Mouse (Mus musculus): ENCODE measurements at regions not wholly inside any gene's neighbourhood (a gene's known extent, or its start where the extent isn't known, plus 50 kb on each side); places are given as distances from the start of the nearest gene placed in this dataset.
"Not testable (repeated sequence)": the region's sequence is repeated elsewhere in the genome, so short reads cannot be mapped to it uniquely, and the experiment has no call there.

GRCm38 (mm10) chr10:11515144-11515543, 171.9 kb downstream of the Epm2a start:
- no peak overlapping the region for H3K27ac ChIP-seq
- no peak overlapping the region for H3K9ac ChIP-seq
- no peak overlapping the region for H3K4me2 ChIP-seq
- H3K4me1 ChIP-seq = no peaks in the 10 kb centered on the region
- WGBS = 52% methylated on average over 7 of the region's 7 CpGs
- peak; percentile 70 for ATAC-seq
- no peaks in the 10 kb centered on the region for H3K27me3 ChIP-seq
- H3K36me3 ChIP-seq (ENCODE audit: poor library complexity, severe bottlenecking) = no peaks in the 10 kb centered on the region
- H3K9me3 ChIP-seq (replicated peaks) = no peaks in the 10 kb centered on the region
- H3K4me3 ChIP-seq = no peak overlapping the region

DNA sequence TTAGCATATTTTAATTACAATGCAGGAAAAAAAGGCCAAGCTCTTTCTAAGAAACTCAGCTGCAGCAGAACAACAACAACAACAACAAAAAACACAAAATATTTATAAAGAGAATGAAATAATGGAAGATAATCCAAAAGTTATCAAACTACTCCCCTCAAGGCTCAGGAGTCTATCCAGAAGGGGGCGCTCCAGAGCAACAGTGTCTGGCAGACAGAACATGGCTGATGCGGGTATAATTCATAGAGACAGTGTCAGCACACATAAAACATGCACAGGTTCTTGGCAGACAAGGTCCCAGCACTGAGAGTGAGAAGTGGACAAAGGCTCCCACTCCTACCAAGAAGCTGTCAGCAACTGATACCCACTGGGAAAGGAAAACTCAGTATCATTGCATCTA, 173.9 kb downstream of the Epm2a start:
- Histone ChIP-seq H3K4me1 (no peaks in the 10 kb centered on the region), H3K27ac (no peak overlapping the region), H3K36me3 (ENCODE audit: poor library complexity, severe bottlenecking) (no peaks in the 10 kb centered on the region), H3K4me2 (no peak overlapping the region), H3K9ac (no peak overlapping the region), H3K9me3 (replicated peaks) (no peaks in the 10 kb centered on the region), H3K27me3 (no peaks in the 10 kb centered on the region), H3K4me3 (no peak overlapping the region)
- no peak for ATAC-seq
- 59% methylated on average over 2 of the region's 2 CpGs for WGBS

- Histone ChIP-seq H3K9ac (no peak overlapping the region), H3K9me3 (replicated peaks) (no peaks in the 10 kb centered on the region), H3K36me3 (ENCODE audit: poor library complexity, severe bottlenecking) (no peaks in the 10 kb centered on the region), H3K27ac (no peak overlapping the region), H3K27me3 (no peaks in the 10 kb centered on the region), H3K4me3 (no peak overlapping the region), H3K4me1 (no peaks in the 10 kb centered on the region), H3K4me2 (no peak overlapping the region)
- WGBS = 93% methylated on average over 1 of the region's 1 CpGs
- no peak for ATAC-seq
Measured at GRCm38 (mm10) chr10:11531343-11531742, 188.1 kb downstream of the Epm2a start.

- not testable (repeated sequence) for H3K9me3 ChIP-seq (replicated peaks); H3K4me2 ChIP-seq; H3K4me1 ChIP-seq; H3K9ac ChIP-seq; H3K36me3 ChIP-seq (ENCODE audit: poor library complexity, severe bottlenecking); H3K27ac ChIP-seq; H3K27me3 ChIP-seq; ATAC-seq; H3K4me3 ChIP-seq
- 95% methylated on average over 15 of the region's 15 CpGs for whole genome bisulfite sequencing
Measured at GRCm38 (mm10) chr10:11555376-11555775, 212.2 kb downstream of the Epm2a start.

GRCm38 (mm10) chr10:11570523-11571055, 227.4 kb downstream of the Epm2a start:
- Histone ChIP-seq H3K4me3 (no peak overlapping the region), H3K9ac (no peak overlapping the region), H3K36me3 (ENCODE audit: poor library complexity, severe bottlenecking) (no peaks in the 10 kb centered on the region), H3K9me3 (replicated peaks) (no peaks in the 10 kb centered on the region), H3K27ac (no peak overlapping the region), H3K27me3 (no peaks in the 10 kb centered on the region), H3K4me2 (no peak overlapping the region), H3K4me1 (no peaks in the 10 kb centered on the region)
- ATAC-seq = no peak
- WGBS = 86% methylated on average over 4 of the region's 4 CpGs

DNA sequence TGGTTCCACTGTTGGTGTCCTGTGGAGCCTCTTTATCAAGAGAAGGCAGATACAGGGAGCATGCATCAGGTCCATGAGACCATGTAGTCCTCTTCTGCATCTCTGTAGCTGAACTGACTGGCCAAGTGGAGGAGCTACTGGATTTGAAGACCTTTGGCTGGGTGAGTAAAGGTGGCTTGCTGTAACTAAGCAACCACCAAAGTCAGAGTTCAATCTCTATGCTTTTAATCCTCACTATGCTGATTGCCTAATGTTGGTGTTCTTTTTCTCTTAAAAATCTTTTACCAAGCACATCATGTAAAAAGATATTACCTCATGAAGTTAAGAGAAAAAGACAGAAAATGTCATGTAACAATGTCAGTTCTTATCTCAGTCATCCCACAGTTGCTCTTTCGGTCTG, 265.2 kb downstream of the Epm2a start:
- ATAC-seq = no peak
- no peak overlapping the region for H3K9ac ChIP-seq
- no peak overlapping the region for H3K4me3 ChIP-seq
- H3K4me1 ChIP-seq = no peaks in the 10 kb centered on the region
- 96% methylated on average over 1 of the region's 1 CpGs for WGBS
- no peak overlapping the region for H3K27ac ChIP-seq
- H3K27me3 ChIP-seq = no peaks in the 10 kb centered on the region
- H3K9me3 ChIP-seq (replicated peaks) = no peaks in the 10 kb centered on the region
- H3K36me3 ChIP-seq (ENCODE audit: poor library complexity, severe bottlenecking) = no peaks in the 10 kb centered on the region
- H3K4me2 ChIP-seq = no peak overlapping the region

- not testable (repeated sequence) for H3K9ac ChIP-seq; H3K27me3 ChIP-seq; H3K9me3 ChIP-seq (replicated peaks); H3K4me2 ChIP-seq; H3K4me3 ChIP-seq; H3K4me1 ChIP-seq; H3K36me3 ChIP-seq (ENCODE audit: poor library complexity, severe bottlenecking); H3K27ac ChIP-seq
- WGBS = 95% methylated on average over 20 of the region's 20 CpGs
- ATAC-seq = peak; percentile 48; the same call in 1 of the 2 replicates
Measured at GRCm38 (mm10) chr10:11609092-11609491, 265.9 kb downstream of the Epm2a start.

DNA sequence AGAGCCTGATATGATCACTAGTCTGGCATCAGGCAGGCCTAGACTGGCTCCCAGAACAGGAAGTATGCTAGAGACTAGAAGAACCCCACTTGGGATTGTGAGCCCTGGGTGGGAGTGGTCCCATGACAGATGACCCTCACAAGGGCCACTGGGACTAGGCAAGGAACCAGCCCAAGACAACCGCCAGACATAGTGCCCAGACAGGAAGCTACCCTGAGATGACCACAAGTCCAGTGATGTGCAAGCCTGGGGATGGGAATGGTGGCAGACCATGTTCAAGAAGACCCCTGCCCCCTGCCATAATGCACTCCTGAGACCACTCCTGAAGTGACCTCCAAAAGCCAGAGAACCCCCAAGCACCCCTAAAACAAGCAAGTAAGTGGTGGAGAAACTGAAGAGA, 304.9 kb downstream of the Epm2a start:
- 96% methylated on average over 1 of the region's 1 CpGs for WGBS
- no peak overlapping the region for H3K4me3 ChIP-seq
- H3K9me3 ChIP-seq (replicated peaks) = no peaks in the 10 kb centered on the region
- no peaks in the 10 kb centered on the region for H3K36me3 ChIP-seq (ENCODE audit: poor library complexity, severe bottlenecking)
- H3K4me2 ChIP-seq = no peak overlapping the region
- no peak overlapping the region for H3K27ac ChIP-seq
- no peak overlapping the region for H3K9ac ChIP-seq
- no peaks in the 10 kb centered on the region for H3K4me1 ChIP-seq
- no peaks in the 10 kb centered on the region for H3K27me3 ChIP-seq
- no peak for ATAC-seq

DNA sequence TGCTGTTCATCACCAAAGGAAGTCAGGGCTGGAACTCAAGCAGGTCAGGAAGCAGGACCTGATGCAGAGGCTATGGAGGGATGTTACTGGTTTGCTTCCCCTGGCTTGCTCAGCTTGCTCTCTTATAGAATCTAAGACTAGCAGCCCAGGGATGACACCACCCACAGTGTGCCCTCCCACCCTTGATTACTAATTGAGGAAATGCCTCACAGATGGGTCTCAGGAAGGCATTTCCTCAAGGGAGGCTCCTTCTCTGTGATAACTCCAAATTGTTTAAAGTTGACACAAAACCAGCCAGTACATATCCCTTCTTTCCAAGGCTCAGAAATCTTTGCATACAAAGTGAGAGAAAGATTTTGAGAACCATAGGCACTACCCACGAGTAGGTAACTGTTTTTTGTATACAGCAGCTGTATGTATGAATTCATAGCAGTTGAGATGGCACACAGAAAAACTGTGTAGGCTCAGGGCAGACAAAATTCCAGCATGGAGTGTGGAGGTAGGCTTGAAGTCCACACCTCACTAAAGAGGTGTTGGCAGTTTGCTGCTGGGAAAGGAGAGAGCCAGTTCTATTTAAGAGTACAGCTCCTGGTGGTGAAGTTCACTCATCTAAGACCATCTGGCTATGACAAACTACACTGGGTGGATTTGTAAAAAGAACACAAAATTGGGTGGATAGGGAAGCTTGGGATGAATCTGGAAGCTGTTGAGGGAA, 317.0 kb downstream of the Epm2a start:
- Histone ChIP-seq H3K27ac (no peak overlapping the region), H3K4me1 (no peaks in the 10 kb centered on the region), H3K9ac (no peak overlapping the region), H3K4me3 (no peak overlapping the region), H3K9me3 (replicated peaks) (no peaks in the 10 kb centered on the region), H3K4me2 (no peak overlapping the region), H3K36me3 (ENCODE audit: poor library complexity, severe bottlenecking) (no peaks in the 10 kb centered on the region), H3K27me3 (no peaks in the 10 kb centered on the region)
- WGBS = 45% methylated on average over 1 of the region's 1 CpGs
- no peak for ATAC-seq

DNA sequence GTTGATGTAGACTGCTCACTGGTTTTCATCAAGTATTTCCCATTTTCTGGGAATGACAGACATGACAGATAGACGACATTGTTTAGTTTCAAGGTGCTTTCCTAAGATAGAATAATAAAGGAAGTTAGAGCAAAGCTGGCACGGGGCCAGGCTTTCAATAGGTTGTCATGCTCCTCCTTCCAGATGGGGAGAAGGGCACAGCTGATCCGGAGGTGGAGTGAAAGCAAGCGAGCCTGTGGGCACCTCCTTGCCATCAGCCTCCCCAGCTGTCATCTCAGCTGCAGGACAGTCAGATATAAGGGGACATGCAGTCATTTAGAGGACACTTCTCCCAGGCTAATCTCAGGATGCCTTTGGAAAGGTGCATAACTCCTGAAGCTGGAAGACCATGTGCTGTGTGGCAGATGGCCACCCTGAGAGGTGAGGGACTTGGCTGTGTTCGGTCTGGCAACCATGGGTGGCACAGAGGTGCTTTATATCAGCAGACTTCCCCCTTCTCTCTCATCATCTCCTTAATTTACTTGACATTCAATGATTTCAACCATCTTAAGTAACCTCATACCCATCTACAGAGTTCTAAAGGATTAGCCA, 318.6 kb downstream of the Epm2a start:
- Histone ChIP-seq H3K4me1 (no peaks in the 10 kb centered on the region), H3K27ac (no peak overlapping the region), H3K9me3 (replicated peaks) (no peaks in the 10 kb centered on the region), H3K36me3 (ENCODE audit: poor library complexity, severe bottlenecking) (no peaks in the 10 kb centered on the region), H3K27me3 (no peaks in the 10 kb centered on the region), H3K4me3 (no peak overlapping the region), H3K4me2 (no peak overlapping the region), H3K9ac (no peak overlapping the region)
- ATAC-seq = 0 out of 2 replicates have a peak, but pooled peaks have one; percentile 33
- 72% methylated on average over 5 of the region's 5 CpGs for WGBS

DNA sequence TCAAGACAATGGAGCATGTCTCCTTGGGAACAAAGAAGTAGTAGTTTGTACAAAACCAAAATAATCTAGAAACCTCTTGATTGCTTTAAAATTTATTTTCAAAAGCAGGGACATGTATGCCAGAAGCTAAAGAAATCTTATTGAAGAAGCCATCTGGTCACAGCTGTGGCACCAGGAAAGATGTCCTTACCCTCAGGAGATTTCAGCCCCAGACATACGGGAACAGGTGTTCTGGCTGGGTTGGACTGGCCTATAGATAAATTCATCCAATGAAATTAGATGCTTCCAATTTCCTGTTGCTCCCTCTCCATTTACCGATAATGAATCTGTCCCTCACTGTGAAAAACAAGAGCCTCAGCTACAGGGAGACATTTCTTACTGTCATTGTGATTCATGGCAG, 366.5 kb downstream of the Epm2a start:
- no peak overlapping the region for H3K9ac ChIP-seq
- no peak overlapping the region for H3K4me2 ChIP-seq
- H3K27me3 ChIP-seq = no peaks in the 10 kb centered on the region
- H3K36me3 ChIP-seq (ENCODE audit: poor library complexity, severe bottlenecking) = no peaks in the 10 kb centered on the region
- H3K27ac ChIP-seq = no peak overlapping the region
- no peaks in the 10 kb centered on the region for H3K9me3 ChIP-seq (replicated peaks)
- no peak overlapping the region for H3K4me3 ChIP-seq
- no peaks in the 10 kb centered on the region for H3K4me1 ChIP-seq
- no peak for ATAC-seq
- WGBS = 85% methylated on average over 2 of the region's 2 CpGs

DNA sequence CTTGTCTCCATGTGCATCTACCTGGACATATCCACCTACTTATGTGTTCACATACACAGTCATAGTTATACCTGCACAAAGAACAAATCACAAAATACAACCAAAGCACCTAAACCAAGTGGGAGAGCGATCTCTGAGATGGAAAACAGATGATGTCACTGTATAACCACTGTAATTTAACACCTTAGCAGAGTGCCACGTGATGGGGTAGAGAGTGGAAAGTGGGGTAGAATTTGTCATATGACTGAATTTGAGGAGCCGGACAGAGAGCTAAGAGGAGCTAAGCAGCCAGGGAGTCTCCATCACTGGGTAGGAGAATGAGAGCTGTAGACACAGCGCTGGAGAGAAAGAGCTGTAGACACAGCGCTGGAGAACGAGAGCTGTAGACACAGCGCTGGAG, 381.6 kb downstream of the Epm2a start:
- no peaks in the 10 kb centered on the region for H3K9me3 ChIP-seq (replicated peaks)
- no peak overlapping the region for H3K9ac ChIP-seq
- no peak overlapping the region for H3K27ac ChIP-seq
- H3K36me3 ChIP-seq (ENCODE audit: poor library complexity, severe bottlenecking) = no peaks in the 10 kb centered on the region
- H3K4me1 ChIP-seq = no peaks in the 10 kb centered on the region
- H3K27me3 ChIP-seq = no peaks in the 10 kb centered on the region
- ATAC-seq = no peak
- H3K4me2 ChIP-seq = no peak overlapping the region
- no peak overlapping the region for H3K4me3 ChIP-seq
- WGBS = 85% methylated on average over 7 of the region's 7 CpGs

DNA sequence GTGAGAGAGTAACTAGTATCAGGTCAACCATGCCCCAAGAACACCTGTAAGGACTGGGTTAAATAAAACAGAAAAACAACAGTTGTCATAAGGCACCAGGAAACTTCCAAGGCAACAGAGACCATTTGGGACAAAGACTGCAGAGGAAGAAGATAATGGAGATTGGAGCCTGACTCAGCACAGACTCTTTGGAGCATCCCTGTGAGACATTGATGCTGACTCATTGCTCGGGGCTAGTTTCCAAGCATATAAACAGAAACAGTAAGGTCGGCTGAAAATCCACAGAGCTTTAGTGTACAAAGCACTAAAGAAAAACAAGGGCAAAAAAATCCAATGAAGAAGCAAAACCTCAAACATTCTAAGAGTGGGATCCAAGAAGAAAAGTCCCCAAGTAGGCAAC, 386.3 kb downstream of the Epm2a start:
- Histone ChIP-seq H3K27ac (no peak overlapping the region), H3K4me3 (no peak overlapping the region), H3K36me3 (ENCODE audit: poor library complexity, severe bottlenecking) (no peaks in the 10 kb centered on the region), H3K9me3 (replicated peaks) (no peaks in the 10 kb centered on the region), H3K27me3 (no peaks in the 10 kb centered on the region), H3K9ac (no peak overlapping the region), H3K4me1 (no peaks in the 10 kb centered on the region), H3K4me2 (no peak overlapping the region)
- 77% methylated on average over 2 of the region's 2 CpGs for WGBS
- no peak for ATAC-seq
